Mouse (Mus musculus) midbrain, embryonic 15.5 days (tissue): ENCODE data around the gene Clec4a2. TPM values are rescaled to one million over a fixed set of nuclear protein-coding genes. Genes with fewer than 3 reads are reported as not detected.
"Not testable (repeated sequence)": the region's sequence is repeated elsewhere in the genome, so short reads cannot be mapped to it uniquely, and the experiment has no call there.

Source experiments
- ATAC-seq: fragments of 200-750 bp; cut with Nextera tagmentation; replicated peaks from 2 replicates; pipeline ENCODE4 v1.8.0; 2017; ENCODE audit warnings: moderate TSS enrichment
- H3K27ac ChIP-seq: fragments of 300-500 bp; sonication (generic); 2 replicates; pipeline ENCODE4 v1.5.1; 2015; ENCODE audit warnings: mild to moderate bottlenecking, inconsistent platforms
- H3K27me3 ChIP-seq: fragments of 300-500 bp; sonication (generic); replicated peaks from 2 replicates; pipeline ENCODE4 v1.6.1; 2015; ENCODE audit warnings: inconsistent platforms
- H3K36me3 ChIP-seq: fragments of 300-500 bp; sonication (generic); replicated peaks from 2 replicates; pipeline ENCODE4 v1.6.1; 2015; ENCODE audit warnings: inconsistent platforms
- H3K4me1 ChIP-seq: fragments of 300-500 bp; sonication (generic); 2 replicates; pipeline ENCODE4 v1.6.1; 2015; ENCODE audit warnings: inconsistent platforms
- H3K4me2 ChIP-seq: fragments of 300-500 bp; sonication (generic); 2 replicates; pipeline ENCODE4 v1.6.1; 2015; ENCODE audit warnings: inconsistent platforms, mild to moderate bottlenecking, moderate library complexity
- H3K4me3 ChIP-seq: fragments of 300-500 bp; sonication (generic); 2 replicates; pipeline ENCODE4 v1.5.1; 2015; ENCODE audit warnings: mild to moderate bottlenecking, inconsistent platforms
- H3K9ac ChIP-seq: fragments of 300-500 bp; sonication (generic); 2 replicates; pipeline ENCODE4 v1.6.1; 2015; ENCODE audit warnings: mild to moderate bottlenecking, inconsistent platforms
- H3K9me3 ChIP-seq: fragments of 300-500 bp; sonication (generic); 2 replicates; pipeline ENCODE4 v1.6.1; 2016; ENCODE audit warnings: inconsistent platforms
- WGBS: fragments of 180-500 bp; shearing (Covaris S2); methylation state at CpG from one replicate; pipeline ENCODE4 v1.1.7; 2015; ENCODE audit warnings: mixed read lengths; 5-methylcytosine and 5-hydroxymethylcytosine counted together
- polyA plus RNA-seq: library from polyadenylated mRNA; unstranded; fragments of >200 nt; fragmentation: Nextera tagmentation; extraction: Ambion mirVana; gene quantifications from 2 replicates; pipeline ENCODE4 v1.2.1, GENCODE M21; 2015

The Clec4a2 gene
- 1.5 and 2.6 TPM in 2 replicates for polyA plus RNA-seq

DNA sequence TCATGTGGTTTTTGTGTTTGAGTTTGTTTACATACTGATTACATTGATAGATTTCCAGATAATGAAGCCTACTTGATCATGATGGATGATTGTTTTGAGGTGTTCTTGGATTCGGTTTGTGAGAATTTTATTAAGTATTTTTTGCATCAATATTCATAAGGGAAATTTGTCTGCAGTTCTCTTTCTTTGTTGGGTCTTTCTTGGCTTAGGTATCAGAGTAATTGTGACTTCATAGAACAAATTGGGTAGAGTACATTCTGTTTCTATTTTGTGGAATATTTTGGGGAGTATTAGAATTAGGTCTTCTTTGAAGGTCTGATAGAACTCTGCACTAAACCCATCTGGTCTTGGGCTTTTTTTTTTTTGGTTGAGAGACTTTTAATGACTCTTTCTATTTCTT lies at the start of gene Clec4a2:
TSS of gene Clec4a2 (plus strand) at position 301 of the 400 bp plus-strand sequence.
- H3K9ac ChIP-seq, H3K27ac ChIP-seq, H3K4me3 ChIP-seq, H3K36me3 ChIP-seq, H3K4me1 ChIP-seq, ATAC-seq, H3K27me3 ChIP-seq, H3K9me3 ChIP-seq, H3K4me2 ChIP-seq: not testable (repeated sequence)
- WGBS = 67% methylated on average over 1 of the region's 1 CpGs

DNA sequence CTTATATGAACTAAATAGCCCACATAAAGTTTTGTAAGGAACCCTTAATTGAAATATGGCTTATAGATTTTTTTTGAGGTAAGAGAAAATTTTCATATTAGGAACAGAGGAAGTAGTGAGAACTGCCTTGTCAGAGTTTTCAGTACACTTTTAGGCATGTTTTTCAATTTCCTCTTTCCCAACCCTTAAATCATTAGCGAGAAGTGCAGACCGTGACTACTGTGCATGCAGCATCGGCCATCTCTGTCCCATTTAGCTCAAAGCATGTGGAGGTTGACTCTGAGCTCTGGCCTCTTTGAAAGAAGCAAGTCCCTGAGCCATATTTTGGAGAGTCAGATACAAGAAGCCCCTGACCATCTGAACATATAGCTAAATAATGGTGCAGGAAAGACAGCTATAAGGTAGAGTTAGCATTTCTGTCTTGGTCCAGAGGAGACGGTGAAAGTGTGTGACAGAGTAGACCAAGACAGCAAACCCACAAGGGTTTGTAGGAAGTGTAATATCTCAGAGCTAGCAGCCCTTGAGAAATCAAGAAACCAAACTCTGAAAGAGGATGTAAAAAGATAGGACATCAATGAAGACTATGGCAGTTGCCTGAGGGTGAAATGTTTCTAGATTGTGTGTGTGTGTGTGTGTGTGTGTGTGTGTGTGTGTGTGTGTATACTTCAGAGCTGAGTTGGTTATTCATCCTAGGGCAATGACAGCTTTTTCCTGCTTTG lies 10.9 kb upstream of the Clec4a2 start:
- 89% methylated on average over 4 of the region's 4 CpGs for WGBS
- Histone ChIP-seq H3K9ac (no peak overlapping the region), H3K4me1 (no peaks in the 10 kb centered on the region), H3K9me3 (no peaks in the 10 kb centered on the region), H3K27ac (no peak overlapping the region), H3K4me2 (no peak overlapping the region), H3K27me3 (no peaks in the 10 kb centered on the region), H3K4me3 (no peak overlapping the region), H3K36me3 (no peaks in the 10 kb centered on the region)
- no peak for ATAC-seq

DNA sequence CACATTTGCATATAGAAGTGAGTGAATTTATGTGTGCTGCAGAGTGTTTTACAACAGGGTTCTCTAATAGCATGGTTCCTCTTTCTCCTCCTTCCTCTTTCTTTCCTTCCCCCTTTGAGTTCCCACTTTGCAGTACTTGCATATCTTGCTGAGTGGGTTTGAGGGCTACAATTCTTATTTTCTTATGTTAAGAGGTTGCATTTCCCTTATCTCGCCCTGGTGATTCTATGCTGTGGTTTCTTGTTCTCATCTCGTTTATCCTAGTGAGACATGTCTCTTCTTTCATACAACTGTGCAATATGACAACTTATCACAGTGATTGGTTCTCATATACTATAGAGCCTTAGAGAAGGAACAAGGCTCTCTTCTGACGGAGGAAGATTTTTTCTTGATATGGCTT lies 17.0 kb downstream of the Clec4a2 start:
- H3K27me3 ChIP-seq = no peaks in the 10 kb centered on the region
- H3K4me1 ChIP-seq = no peaks in the 10 kb centered on the region
- H3K9ac ChIP-seq = no peak overlapping the region
- ATAC-seq = no peak
- no peak overlapping the region for H3K4me2 ChIP-seq
- WGBS = 69% methylated on average over 3 of the region's 3 CpGs
- no peak overlapping the region for H3K4me3 ChIP-seq
- H3K36me3 ChIP-seq = no peaks in the 10 kb centered on the region
- no peaks in the 10 kb centered on the region for H3K9me3 ChIP-seq
- no peak overlapping the region for H3K27ac ChIP-seq

DNA sequence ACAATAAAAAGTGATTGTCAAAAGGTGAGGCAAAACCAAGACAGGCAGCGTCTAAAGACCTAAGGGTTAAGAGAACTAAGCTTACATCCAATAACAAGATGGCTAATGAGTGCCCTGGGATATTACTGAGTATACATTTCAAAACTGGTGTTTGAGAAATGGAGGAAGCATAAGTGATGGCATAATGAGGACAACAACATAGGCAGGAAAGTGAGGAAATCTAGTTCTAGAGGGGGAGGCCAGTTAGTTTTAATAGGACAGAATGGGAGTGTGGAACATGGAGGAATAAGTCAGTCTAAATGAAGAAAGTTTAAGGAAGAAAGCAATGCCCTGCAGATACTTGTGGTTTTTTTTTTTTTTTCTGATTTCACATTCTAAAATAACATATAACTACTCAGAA lies 20.9 kb downstream of the Clec4a2 start:
- Histone ChIP-seq H3K4me2 (no peak overlapping the region), H3K4me1 (no peaks in the 10 kb centered on the region), H3K4me3 (no peak overlapping the region), H3K36me3 (no peaks in the 10 kb centered on the region), H3K27me3 (no peaks in the 10 kb centered on the region), H3K9ac (no peak overlapping the region), H3K27ac (no peak overlapping the region), H3K9me3 (no peaks in the 10 kb centered on the region)
- WGBS = 74% methylated on average over 1 of the region's 1 CpGs
- ATAC-seq = no peak

DNA sequence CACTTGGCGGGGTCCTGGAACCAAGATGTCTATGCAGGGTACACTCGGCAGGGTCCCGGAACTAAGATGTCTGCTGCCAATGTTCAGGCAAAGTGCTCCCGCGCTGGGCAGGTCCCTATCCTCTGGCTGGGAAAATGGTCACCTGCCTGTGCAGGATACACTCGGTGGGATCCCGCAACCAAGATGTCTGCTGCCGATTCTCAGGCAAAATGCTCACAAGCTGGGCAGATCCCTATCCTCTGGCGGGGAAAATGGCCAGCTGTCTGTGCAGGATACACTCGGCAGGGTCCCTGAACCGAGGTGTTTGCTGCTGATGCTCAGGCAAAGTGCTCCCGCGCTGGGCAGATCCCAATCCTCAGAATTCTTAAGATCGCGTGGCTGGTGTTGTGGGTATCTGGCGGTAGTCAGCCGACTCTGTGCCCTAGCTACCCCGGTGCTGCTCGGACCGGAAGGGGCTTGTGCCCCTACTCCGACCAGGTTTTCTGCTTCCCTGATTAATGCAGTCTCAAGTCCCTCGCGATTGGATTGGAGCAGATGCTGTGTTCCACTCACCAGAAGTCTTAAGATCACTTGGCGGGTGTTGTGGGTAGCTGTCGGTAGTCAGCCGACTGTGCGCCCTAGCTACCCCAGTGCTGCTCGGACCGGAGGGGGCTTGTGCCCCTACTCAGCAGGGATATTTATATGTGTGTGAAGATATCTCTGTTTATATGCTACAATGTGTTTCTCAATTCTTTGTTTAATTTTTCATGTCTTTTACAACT lies 31.7 kb downstream of the Clec4a2 start:
- ATAC-seq, H3K27me3 ChIP-seq, H3K4me3 ChIP-seq, H3K27ac ChIP-seq, H3K9ac ChIP-seq, H3K9me3 ChIP-seq, H3K4me2 ChIP-seq, H3K36me3 ChIP-seq, H3K4me1 ChIP-seq: not testable (repeated sequence)
- 75% methylated on average over 29 of the region's 29 CpGs for WGBS

DNA sequence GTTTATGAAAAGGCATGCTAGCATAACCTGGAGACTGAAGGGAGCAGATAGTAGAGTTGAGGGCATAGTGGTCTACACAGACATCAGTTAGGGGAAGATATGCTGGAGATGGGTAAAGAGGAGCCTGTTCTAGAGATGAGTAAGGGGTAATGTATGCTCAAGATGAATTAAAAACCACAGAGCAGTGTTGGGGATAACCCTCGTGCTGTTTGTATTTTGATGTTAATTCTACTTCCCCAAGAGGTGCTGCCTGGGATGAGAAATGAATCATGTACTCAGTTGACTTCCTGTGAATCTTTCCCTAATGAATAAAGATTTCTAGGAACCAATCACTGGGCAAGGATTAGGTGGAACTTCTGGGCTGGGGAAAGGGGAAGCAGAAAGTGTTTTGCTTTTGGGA lies 63.9 kb downstream of the Clec4a2 start:
- no peaks in the 10 kb centered on the region for H3K4me1 ChIP-seq
- H3K27ac ChIP-seq = no peak overlapping the region
- no peak overlapping the region for H3K9ac ChIP-seq
- H3K27me3 ChIP-seq = no peaks in the 10 kb centered on the region
- H3K4me3 ChIP-seq = no peak overlapping the region
- no peak overlapping the region for H3K4me2 ChIP-seq
- no peak for ATAC-seq
- H3K36me3 ChIP-seq = no peaks in the 10 kb centered on the region
- 55% methylated on average over 1 of the region's 1 CpGs for WGBS
- peaks cover 2% of the 10 kb centered on the region; the same call in 1 of the 2 replicates for H3K9me3 ChIP-seq

DNA sequence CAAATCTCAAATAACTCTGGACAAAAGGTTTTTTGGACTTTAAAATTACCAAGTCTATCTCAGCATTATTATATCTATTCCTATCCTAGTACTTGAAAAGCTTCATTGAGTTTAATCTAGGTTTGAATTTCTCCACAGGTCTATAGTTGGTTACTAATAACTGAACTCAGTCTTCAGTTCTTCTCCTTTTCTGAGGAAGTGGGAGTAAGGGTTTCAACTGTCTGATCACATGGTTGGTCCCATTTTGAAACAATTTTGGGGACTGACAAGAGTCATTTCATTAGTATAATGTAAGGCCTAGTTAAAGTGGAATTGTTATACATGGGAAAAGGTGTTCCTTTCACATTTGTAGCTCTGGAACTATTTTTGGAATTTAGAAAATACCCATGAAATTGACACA lies 64.8 kb downstream of the Clec4a2 start:
- H3K4me3 ChIP-seq = no peak overlapping the region
- no peak for ATAC-seq
- no peak overlapping the region for H3K27ac ChIP-seq
- no peaks in the 10 kb centered on the region for H3K27me3 ChIP-seq
- H3K4me1 ChIP-seq = no peaks in the 10 kb centered on the region
- no peak overlapping the region for H3K4me2 ChIP-seq
- peaks cover 2% of the 10 kb centered on the region; the same call in 1 of the 2 replicates for H3K9me3 ChIP-seq
- H3K36me3 ChIP-seq = no peaks in the 10 kb centered on the region
- no peak overlapping the region for H3K9ac ChIP-seq

DNA sequence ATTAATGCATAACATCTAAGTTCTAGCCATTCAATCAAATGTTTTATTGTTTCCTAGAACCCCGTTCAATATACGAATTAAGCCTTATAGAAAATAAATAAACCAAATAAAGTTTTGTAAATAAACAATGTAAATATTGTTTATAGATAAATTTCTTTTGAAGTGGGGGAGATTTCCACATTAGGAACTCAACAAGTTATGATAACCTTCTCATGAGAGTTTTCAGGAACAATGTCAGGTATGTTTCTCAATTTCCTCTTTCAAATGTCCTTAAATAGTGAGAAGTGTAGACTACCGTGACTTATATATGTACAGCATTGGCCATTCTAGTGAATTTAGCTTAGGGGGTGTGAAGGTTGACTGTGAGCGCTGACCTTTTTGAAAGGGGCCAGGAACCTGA lies 66.4 kb downstream of the Clec4a2 start, which contains the start of gene Clec4b2:
TSS of gene Clec4b2 (plus strand) at position 301 of the 400 bp plus-strand sequence.
- Histone ChIP-seq H3K9ac (no peak within 1 kb of the TSS), H3K36me3 (no peaks in the 10 kb centered on the region), H3K4me3 (no peak within 1 kb of the TSS), H3K4me2 (no peak within 1 kb of the TSS), H3K4me1 (no peaks in the 10 kb centered on the region), H3K27ac (no peak within 1 kb of the TSS), H3K27me3 (no peaks in the 10 kb centered on the region), H3K9me3 (peaks cover 2% of the 10 kb centered on the region; the same call in 1 of the 2 replicates)
- WGBS = 89% methylated on average over 4 of the region's 4 CpGs
- ATAC-seq = no peak

DNA sequence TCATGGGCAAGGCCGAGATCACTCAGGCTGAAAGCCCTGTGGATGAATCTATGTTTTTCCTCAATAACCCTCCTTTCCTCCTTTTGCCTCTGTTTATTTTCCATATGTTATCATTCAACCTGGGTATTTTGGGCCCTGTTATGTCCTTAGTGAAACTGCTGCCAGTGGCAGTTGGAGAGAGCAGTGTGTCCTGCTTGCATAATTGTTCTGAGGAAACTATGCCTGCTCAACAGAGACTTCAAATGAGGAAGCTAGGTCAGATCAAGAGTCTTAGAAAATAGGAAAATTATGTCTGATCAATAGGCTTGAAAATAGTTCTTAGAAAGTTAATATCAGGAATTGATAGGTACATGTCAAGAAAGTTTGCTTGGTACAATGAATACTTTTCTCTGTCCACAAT lies 69.3 kb downstream of the Clec4a2 start:
- no peaks in the 10 kb centered on the region for H3K27me3 ChIP-seq
- no peaks in the 10 kb centered on the region for H3K36me3 ChIP-seq
- H3K9ac ChIP-seq = no peak overlapping the region
- 75% methylated on average over 1 of the region's 1 CpGs for WGBS
- no peak for ATAC-seq
- H3K4me1 ChIP-seq = no peaks in the 10 kb centered on the region
- H3K9me3 ChIP-seq = peaks cover 2% of the 10 kb centered on the region; the same call in 1 of the 2 replicates
- H3K27ac ChIP-seq = no peak overlapping the region
- H3K4me3 ChIP-seq = no peak overlapping the region
- H3K4me2 ChIP-seq = no peak overlapping the region

DNA sequence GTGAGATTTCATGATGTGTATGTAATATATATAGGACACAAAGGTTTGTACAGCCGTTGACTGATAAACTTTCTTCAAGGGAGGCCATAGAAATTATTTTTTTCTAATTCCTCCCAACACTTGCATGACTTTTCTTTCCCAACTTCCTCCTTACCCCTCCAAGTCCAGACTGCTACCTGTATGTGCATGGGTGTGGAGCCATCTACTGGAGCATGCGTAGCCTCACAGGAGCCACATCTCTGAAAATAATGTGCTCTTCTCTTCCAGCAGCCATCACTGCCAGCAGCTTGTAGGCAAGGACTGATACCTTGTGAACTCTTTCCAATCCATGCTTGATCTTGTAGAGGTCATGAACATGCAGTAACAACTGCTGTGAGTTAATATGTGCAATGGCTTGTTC lies 78.6 kb downstream of the Clec4a2 start:
- WGBS = 84% methylated on average over 2 of the region's 2 CpGs

More for the DNA sequence above, 78.6 kb downstream of the Clec4a2 start:
- not testable (repeated sequence) for H3K9ac ChIP-seq, H3K4me3 ChIP-seq, H3K4me1 ChIP-seq, H3K9me3 ChIP-seq, H3K36me3 ChIP-seq, ATAC-seq, H3K4me2 ChIP-seq, H3K27ac ChIP-seq, H3K27me3 ChIP-seq
